Mouse (Mus musculus): Measurements from ENCODE around the gene 1700020L24Rik.

The 1700020L24Rik gene

GRCm38 (mm10) chr11:83473235-83474016 is 35.9 kb downstream of the 1700020L24Rik start:
- peak; percentile 78 for DNase-seq
